Mouse (Mus musculus): Measurements from ENCODE around the gene Tmbim6. TPM values are rescaled to one million over a fixed set of nuclear protein-coding genes. Genes with fewer than 3 reads are reported as not detected.

Gene Tmbim6
- 398 and 433 TPM in 2 replicates for polyA plus RNA-seq (2015; fragmentation: Nextera tagmentation; extraction: Ambion mirVana)

- peak; percentile 99 for DNase-seq (ENCODE audit: low spot score)
Observed at GRCm38 (mm10) chr15:99392486-99393385, at the start of gene Tmbim6. Tmbim6 (plus strand) TSS chr15:99392882.

GRCm38 (mm10) chr15:99343414-99344147 is 49.1 kb upstream of the Tmbim6 start:
- DNase-seq (ENCODE audit: low spot score) = no peak

- no peak for DNase-seq (ENCODE audit: low spot score)
Observed at GRCm38 (mm10) chr15:99344148-99344870, 48.4 kb upstream of the Tmbim6 start.

GRCm38 (mm10) chr15:99344961-99345360 is 47.7 kb upstream of the Tmbim6 start:
- no peak for DNase-seq (ENCODE audit: low spot score)

GRCm38 (mm10) chr15:99351610-99352009 is 41.1 kb upstream of the Tmbim6 start:
- DNase-seq (ENCODE audit: low spot score) = no peak

GRCm38 (mm10) chr15:99352306-99352705 is 40.4 kb upstream of the Tmbim6 start:
- no peak for DNase-seq (ENCODE audit: low spot score)

DNA sequence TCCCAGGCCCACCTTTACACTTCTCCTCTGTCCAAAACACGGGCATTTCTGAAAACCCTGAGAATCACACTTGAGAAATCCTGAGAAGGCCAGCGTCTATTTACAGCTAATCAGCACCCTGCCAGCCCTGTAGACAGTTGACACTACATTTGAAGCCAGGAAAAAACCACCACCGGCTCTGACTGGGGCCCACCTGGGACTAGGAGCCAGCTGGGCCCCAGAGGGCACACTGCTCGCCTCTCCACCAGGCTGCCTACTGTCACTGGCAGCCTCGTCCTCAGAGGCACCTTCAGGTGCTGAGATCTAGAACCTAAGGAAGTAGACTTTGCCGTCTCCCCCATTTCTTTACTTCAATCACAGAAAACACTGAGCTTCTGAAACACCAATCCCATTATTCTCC is 37.0 kb upstream of the Tmbim6 start:
- peak; percentile 69 for DNase-seq (ENCODE audit: low spot score)

GRCm38 (mm10) chr15:99356462-99356861 is 36.2 kb upstream of the Tmbim6 start:
- DNase-seq (ENCODE audit: low spot score) = no peak

GRCm38 (mm10) chr15:99358952-99359351 is 33.7 kb upstream of the Tmbim6 start:
- DNase-seq (ENCODE audit: low spot score) = no peak

- DNase-seq (ENCODE audit: low spot score) = no peak
Observed at GRCm38 (mm10) chr15:99364022-99364530, 28.6 kb upstream of the Tmbim6 start.

DNA sequence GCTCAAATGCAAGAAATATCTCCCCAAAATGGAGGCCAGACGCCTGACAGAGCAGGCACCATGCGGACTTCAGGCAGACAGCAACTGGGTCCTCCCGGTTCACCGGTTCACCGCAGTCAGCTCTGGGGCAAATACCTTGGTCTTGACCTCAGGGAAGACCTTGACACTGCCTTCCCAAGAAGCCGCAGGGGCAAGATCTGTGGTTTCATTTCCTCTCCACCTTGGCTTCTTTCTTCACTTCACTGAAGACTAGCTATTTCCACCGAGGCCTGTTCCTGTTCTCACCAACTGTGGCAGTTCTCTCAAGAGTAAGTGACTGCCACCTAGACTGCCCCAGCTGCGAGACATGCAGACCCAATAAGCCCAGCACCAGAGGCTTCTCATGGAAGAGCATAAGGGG is 27.8 kb upstream of the Tmbim6 start:
- DNase-seq (ENCODE audit: low spot score) = peak; percentile 71

GRCm38 (mm10) chr15:99368583-99369266 is 24.0 kb upstream of the Tmbim6 start:
- no peak for DNase-seq (ENCODE audit: low spot score)

DNA sequence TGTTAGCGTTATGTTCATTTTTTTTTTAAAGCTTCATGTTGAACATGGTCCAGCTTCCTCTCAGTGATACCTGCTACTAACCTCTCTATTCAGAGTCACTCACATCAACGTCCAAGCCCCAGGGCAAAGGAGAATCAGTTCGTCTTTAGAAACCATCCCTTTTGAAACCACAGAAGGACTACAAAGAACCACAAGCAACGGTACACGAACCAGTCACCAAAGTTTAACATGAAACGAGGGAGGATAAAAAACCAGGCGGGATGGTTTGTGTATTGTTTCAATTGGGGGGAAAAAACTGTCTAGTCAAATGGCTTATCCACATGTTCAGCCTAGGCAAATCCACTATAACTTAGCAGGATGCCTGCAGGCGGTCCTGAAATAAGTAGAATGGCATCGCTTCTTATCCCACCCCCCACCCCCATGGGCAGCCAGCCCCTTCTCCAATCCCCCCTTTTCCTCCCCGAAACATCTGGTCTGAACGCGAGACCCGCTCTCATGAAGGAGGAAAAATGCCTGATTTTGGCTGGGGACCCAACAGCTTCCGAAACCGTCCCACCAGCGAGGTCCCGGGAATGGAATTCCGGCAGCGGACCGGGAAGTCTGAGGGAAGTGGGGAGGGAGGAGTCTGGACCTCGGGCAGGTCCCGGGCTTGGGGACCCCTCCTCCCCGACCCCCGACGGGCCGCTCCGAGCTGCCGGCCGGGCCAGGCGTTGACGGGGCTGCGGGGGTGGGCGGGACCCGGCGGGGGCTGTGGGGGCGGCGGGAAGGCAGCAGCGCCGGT is 23.1 kb upstream of the Tmbim6 start:
- DNase-seq (ENCODE audit: low spot score) = peak; percentile 16

- DNase-seq (ENCODE audit: low spot score) = peak; percentile 96
Observed at GRCm38 (mm10) chr15:99370259-99370691, 22.4 kb upstream of the Tmbim6 start, which contains the start of gene Fmnl3. Fmnl3 (minus strand) TSS chr15:99370482.

- DNase-seq (ENCODE audit: low spot score) = no peak
Observed at GRCm38 (mm10) chr15:99371526-99372340, 20.9 kb upstream of the Tmbim6 start.

GRCm38 (mm10) chr15:99372761-99373160 is 19.9 kb upstream of the Tmbim6 start:
- no peak for DNase-seq (ENCODE audit: low spot score)

GRCm38 (mm10) chr15:99375036-99375435 is 17.6 kb upstream of the Tmbim6 start:
- no peak for DNase-seq (ENCODE audit: low spot score)

DNA sequence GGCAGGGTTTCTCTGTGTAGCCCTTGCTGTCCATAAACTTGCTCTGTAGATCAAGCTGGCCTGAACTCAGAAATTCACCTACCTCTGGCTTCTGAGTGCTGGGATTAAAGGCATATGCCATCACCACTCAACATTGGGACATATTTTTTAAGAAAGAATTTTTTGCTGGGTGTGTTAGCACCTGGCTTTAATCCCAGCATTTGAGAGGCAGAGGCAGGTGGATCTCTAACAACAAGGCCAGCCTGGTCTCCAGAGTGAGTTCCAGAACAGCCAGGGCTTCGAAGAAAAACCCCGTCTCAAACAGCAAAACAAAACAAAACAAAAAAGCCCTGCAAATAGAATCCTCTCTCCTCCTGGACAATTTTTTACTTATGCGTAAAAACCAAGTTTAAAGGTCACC is 17.1 kb upstream of the Tmbim6 start:
- DNase-seq (ENCODE audit: low spot score) = no peak

GRCm38 (mm10) chr15:99376240-99376639 is 16.4 kb upstream of the Tmbim6 start:
- no peak for DNase-seq (ENCODE audit: low spot score)

All from thymus, postnatal 0 days (tissue).